Mouse (Mus musculus) olfactory bulb, adult 2 months (tissue): ENCODE results near the gene Nlrp3.

Experiments
- CTCF ChIP-seq: fragments of 200-500 bp; IDR thresholded peaks from 2 replicates; pipeline ENCODE4 v1.5.1; 2012; ENCODE audit warnings: low read depth, mild to moderate bottlenecking, low read length, moderate library complexity; ENCODE audit not compliant: insufficient read depth
- POLR2A ChIP-seq: fragments of 200-500 bp; IDR thresholded peaks from 2 replicates; pipeline ENCODE4 v1.6.1; 2012; ENCODE audit warnings: mild to moderate bottlenecking, low read depth, low read length, moderate library complexity; ENCODE audit not compliant: insufficient read depth

DNA sequence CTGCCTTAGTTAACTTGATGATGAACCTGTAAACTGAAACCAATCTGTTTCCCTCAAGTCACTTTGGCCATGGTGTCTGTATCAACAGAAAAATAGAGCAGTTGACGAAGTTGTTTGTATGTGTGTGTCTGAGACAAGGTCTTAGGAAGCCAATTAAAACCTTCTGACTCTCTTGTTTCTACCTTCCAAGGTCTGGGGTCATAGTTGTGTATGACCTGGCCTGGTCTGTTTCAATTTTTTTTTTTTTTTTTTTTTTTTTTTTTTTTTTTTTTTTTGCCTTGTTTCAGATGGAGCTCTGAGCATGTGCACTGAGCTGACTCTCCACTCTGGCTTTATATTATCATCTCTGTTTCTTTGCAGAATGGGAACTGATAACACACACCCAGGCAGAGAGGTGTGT is 23.9 kb upstream of the Nlrp3 start:
- no peak for TF ChIP-seq CTCF
- no peak for TF ChIP-seq POLR2A
